Mouse (Mus musculus) embryonic fibroblast, embryonic 13.5 days (primary cell): ENCODE measurements at regions not wholly inside any gene's neighbourhood (a gene's known extent, or its start where the extent isn't known, plus 50 kb on each side); places are given as distances from the start of the nearest gene placed in this dataset.
A peak's percentile ranks its signal among the peaks of the same experiment; 100 is the strongest.

ENCODE experiments used
- H3K27ac ChIP-seq: 2 replicates; pipeline ENCODE4 v1.5.1; 2012; ENCODE audit warnings: low read length, control low read depth, inconsistent platforms; ENCODE audit not compliant: insufficient read depth
- H3K4me1 ChIP-seq: 2 replicates; pipeline ENCODE4 v1.6.1; 2011; ENCODE audit warnings: low read length; ENCODE audit not compliant: control insufficient read depth, insufficient read depth
- H3K4me3 ChIP-seq: 2 replicates; pipeline ENCODE4 v1.5.1; 2011; ENCODE audit warnings: mild to moderate bottlenecking, control low read depth, low read length; ENCODE audit not compliant: insufficient read depth
- CTCF ChIP-seq: IDR thresholded peaks from 2 replicates; pipeline ENCODE4 v1.5.1; 2011; ENCODE audit warnings: mild to moderate bottlenecking, control low read depth, low read length, moderate library complexity, borderline replicate concordance; ENCODE audit not compliant: insufficient read depth
- POLR2A ChIP-seq: IDR thresholded peaks from 2 replicates; pipeline ENCODE4 v1.6.1; 2011; ENCODE audit warnings: low read depth, mild to moderate bottlenecking, control low read depth, low read length, moderate library complexity

- Histone ChIP-seq H3K27ac (no peak overlapping the region), H3K4me3 (no peak overlapping the region), H3K4me1 (0 out of 2 replicates have a peak, but pooled peaks cover 4% of the 10 kb centered on the region)
- TF ChIP-seq POLR2A (no peak), CTCF (no peak)
These were observed 56.9 kb downstream of the Klf4 start for GRCm38 (mm10) chr4:55475409-55475808.

- no peak overlapping the region for H3K4me3 ChIP-seq
- H3K27ac ChIP-seq: no peak overlapping the region
- TF ChIP-seq POLR2A (no peak), CTCF (no peak)
These were observed 58.0 kb downstream of the Klf4 start for GRCm38 (mm10) chr4:55474044-55474788.

DNA sequence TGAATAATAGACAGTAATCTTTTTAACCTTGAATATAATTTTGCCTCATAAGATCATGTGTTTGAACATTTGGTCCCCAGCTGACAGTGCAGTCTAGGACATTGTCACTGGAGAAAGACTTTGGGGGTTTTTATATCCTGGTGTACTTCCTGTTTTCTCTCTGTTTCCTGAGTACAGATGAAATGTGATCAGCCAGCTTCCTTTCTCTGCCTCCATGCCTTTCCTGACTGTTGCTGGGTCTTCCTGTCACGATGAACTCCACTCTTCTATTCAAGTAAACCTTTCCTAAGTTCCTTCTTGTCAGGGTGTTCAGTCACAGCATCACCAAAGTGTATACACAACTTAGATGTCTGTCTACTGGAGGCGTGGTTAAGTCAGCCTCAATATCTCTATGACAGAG lies 59.6 kb downstream of the Klf4 start:
- TF ChIP-seq POLR2A (no peak), CTCF (no peak)
- no peak overlapping the region for H3K27ac ChIP-seq

More at GRCm38 (mm10) chr4:55474044-55474788, 58.0 kb downstream of the Klf4 start:
- H3K4me1 ChIP-seq: 0 out of 2 replicates have a peak, but pooled peaks cover 4% of the 10 kb centered on the region

DNA sequence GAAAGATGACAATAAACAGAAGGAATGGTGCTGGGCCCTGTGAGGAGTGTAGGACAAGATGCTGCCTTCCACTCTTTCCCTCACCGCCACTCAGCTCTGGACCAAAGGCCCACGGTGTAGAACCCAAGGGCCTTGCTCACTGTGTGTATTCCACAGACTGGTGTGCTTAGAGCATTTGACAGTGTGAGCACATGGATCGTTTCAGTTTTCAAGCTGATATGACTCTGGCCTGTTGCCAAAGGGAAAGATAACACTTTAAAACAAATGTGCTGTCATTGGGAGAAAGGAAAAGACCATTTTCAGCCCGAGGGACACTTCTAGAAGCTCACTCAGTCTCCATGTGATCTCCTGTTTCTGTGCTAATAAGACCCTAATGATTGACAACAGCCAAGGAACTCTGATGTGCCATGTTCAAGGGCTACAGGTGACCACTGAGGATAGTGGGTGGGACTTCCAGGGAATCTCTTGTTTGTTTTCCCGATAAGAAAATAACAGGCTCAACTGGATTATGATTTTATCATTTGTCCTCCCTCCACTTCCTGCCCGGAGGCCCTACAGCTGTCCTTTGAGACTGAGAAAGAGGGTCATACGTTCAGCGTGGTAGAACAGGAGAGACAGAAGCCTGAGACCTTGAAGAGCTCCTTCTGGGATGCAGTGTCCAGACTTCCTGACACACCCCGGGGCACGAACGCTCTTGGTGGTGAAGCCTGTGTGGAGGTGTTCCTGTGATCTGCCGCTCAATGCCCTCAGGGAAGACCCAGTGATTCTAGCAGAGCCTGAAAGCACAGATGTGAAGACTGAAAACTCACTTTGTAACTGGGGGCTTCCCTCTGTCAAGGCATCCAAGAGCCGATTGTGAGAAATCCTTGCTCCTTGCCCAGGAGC lies 61.2 kb downstream of the Klf4 start:
- TF ChIP-seq POLR2A (no peak), CTCF (no peak)
- H3K4me3 ChIP-seq: no peak overlapping the region
- 0 out of 2 replicates have a peak, but pooled peaks cover 4% of the 10 kb centered on the region for H3K4me1 ChIP-seq
- H3K27ac ChIP-seq: no peak overlapping the region

More for the DNA sequence above, 59.6 kb downstream of the Klf4 start:
- H3K4me1 ChIP-seq: 0 out of 2 replicates have a peak, but pooled peaks cover 4% of the 10 kb centered on the region
- H3K4me3 ChIP-seq: no peak overlapping the region

GRCm38 (mm10) chr4:55464192-55464591 lies 68.1 kb downstream of the Klf4 start:
- no peak overlapping the region for H3K4me3 ChIP-seq
- no peak for TF ChIP-seq POLR2A
- no peak for TF ChIP-seq CTCF
- H3K4me1 ChIP-seq: no peaks in the 10 kb centered on the region
- no peak overlapping the region for H3K27ac ChIP-seq

GRCm38 (mm10) chr4:55461927-55462326 lies 70.3 kb downstream of the Klf4 start:
- no peak for TF ChIP-seq POLR2A
- TF ChIP-seq CTCF: no peak
- no peak overlapping the region for H3K27ac ChIP-seq
- H3K4me3 ChIP-seq: no peak overlapping the region
- H3K4me1 ChIP-seq: no peaks in the 10 kb centered on the region

- Histone ChIP-seq H3K27ac (no peak overlapping the region), H3K4me1 (no peaks in the 10 kb centered on the region), H3K4me3 (no peak overlapping the region)
- TF ChIP-seq POLR2A (no peak), CTCF (no peak)
These were observed 78.4 kb downstream of the Klf4 start for GRCm38 (mm10) chr4:55453902-55454301.

DNA sequence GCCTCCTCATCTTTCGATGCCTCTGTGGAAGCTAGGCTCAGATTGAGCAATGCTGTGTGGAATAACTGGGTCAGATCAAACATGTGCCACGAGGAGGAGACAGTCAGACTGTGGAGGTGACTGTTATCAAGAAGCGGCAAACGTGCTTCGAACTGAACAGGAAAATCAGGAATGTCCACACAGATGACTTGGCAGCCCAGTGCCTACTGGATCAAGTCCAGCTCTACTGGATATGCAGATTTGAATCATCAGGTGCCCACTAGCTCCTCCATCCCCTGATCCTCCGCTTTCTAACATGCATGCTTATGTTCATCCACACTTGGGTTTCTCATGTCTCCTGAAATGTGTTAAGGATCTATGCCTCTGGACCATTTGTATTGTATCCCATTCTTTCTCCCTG lies 79.7 kb downstream of the Klf4 start:
- no peak overlapping the region for H3K4me3 ChIP-seq
- TF ChIP-seq CTCF: no peak
- no peak for TF ChIP-seq POLR2A
- H3K27ac ChIP-seq: no peak overlapping the region
- no peaks in the 10 kb centered on the region for H3K4me1 ChIP-seq

GRCm38 (mm10) chr4:55451711-55452110 lies 80.6 kb downstream of the Klf4 start:
- TF ChIP-seq POLR2A (no peak), CTCF (no peak)
- H3K27ac ChIP-seq: no peak overlapping the region
- H3K4me1 ChIP-seq: no peaks in the 10 kb centered on the region
- no peak overlapping the region for H3K4me3 ChIP-seq

DNA sequence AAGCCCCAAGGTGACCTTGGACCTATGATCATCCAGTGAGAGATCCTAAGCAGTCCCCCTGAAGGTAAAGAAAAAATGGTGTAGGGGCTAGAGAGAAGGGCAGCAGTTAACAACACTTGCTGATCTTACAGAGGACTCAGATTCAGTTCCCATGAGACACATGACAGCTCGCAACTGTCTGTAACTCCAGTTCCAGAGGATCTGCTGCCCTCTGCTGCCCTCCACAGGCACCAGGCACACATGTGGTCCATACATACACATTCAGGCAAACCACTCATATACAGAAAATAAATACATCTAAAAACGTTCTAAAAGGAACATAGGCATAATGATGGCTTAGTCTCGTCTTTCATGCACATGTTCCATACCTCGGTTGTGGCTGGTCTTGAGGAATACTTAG lies 81.2 kb downstream of the Klf4 start:
- Histone ChIP-seq H3K4me3 (no peak overlapping the region), H3K27ac (no peak overlapping the region), H3K4me1 (no peaks in the 10 kb centered on the region)
- TF ChIP-seq POLR2A (no peak), CTCF (peak; percentile 51; the same call in 1 of the 2 replicates)
